Mouse (Mus musculus) midbrain, embryonic 12.5 days (tissue): ENCODE data around the gene Cgnl1. TPM values are rescaled to one million over a fixed set of nuclear protein-coding genes. Genes with fewer than 3 reads are reported as not detected.

Source experiments
- ATAC-seq: fragments of 200-750 bp; cut with Nextera tagmentation; 2 replicates; pipeline ENCODE4 v1.8.0; 2017; ENCODE audit warnings: low read depth, moderate TSS enrichment, moderate library complexity; ENCODE audit not compliant: low FRiP score
- H3K27ac ChIP-seq: fragments of 300-500 bp; sonication (generic); replicated peaks from 2 replicates; pipeline ENCODE4 v1.5.1; 2016; ENCODE audit warnings: mild to moderate bottlenecking
- H3K27me3 ChIP-seq: fragments of 300-500 bp; sonication (generic); 2 replicates; pipeline ENCODE4 v1.6.1; 2016; ENCODE audit warnings: mild to moderate bottlenecking
- H3K36me3 ChIP-seq: fragments of 300-500 bp; sonication (generic); 2 replicates; pipeline ENCODE4 v1.6.1; 2016
- H3K4me1 ChIP-seq: fragments of 300-500 bp; sonication (generic); 2 replicates; pipeline ENCODE4 v1.6.1; 2016
- H3K4me2 ChIP-seq: fragments of 300-500 bp; sonication (generic); replicated peaks from 2 replicates; pipeline ENCODE4 v1.6.1; 2016; ENCODE audit warnings: mild to moderate bottlenecking, moderate library complexity
- H3K4me3 ChIP-seq: fragments of 300-500 bp; sonication (generic); 2 replicates; pipeline ENCODE4 v1.5.1; 2016; ENCODE audit warnings: mild to moderate bottlenecking
- H3K9ac ChIP-seq: fragments of 300-500 bp; sonication (generic); replicated peaks from 2 replicates; pipeline ENCODE4 v1.6.1; 2016; ENCODE audit warnings: mild to moderate bottlenecking, moderate library complexity
- H3K9me3 ChIP-seq: fragments of 300-500 bp; sonication (generic); 2 replicates; pipeline ENCODE4 v1.6.1; 2016; ENCODE audit warnings: mild to moderate bottlenecking
- WGBS: fragments of 180-500 bp; shearing (Covaris S2); methylation state at CpG from one replicate; pipeline ENCODE4 v1.1.7; 2016; 5-methylcytosine and 5-hydroxymethylcytosine counted together
- polyA plus RNA-seq: library from polyadenylated mRNA; unstranded; fragments of >200 nt; fragmentation: Nextera tagmentation; extraction: Ambion mirVana; gene quantifications from 2 replicates; pipeline ENCODE4 v1.2.1, GENCODE M21; 2016

The Cgnl1 gene
- polyA plus RNA-seq, 1 experiment from 2014 or later: 7.0 TPM

- no peak overlapping the region for H3K4me3 ChIP-seq
- peaks cover 12% of the 10 kb centered on the region; the same call in 1 of the 2 replicates for H3K4me1 ChIP-seq
- H3K36me3 ChIP-seq: no peaks in the 10 kb centered on the region
- no peak overlapping the region for H3K4me2 ChIP-seq
- peaks cover 84% of the 10 kb centered on the region for H3K27me3 ChIP-seq
- H3K9ac ChIP-seq: no peak overlapping the region
- no peaks in the 10 kb centered on the region for H3K9me3 ChIP-seq
- no peak for ATAC-seq
- WGBS: 48% methylated on average over 2 of the region's 2 CpGs
- no peak overlapping the region for H3K27ac ChIP-seq
These were observed 4.5 kb downstream of the Cgnl1 start for GRCm38 (mm10) chr9:71766902-71767301.

- no peak for ATAC-seq
- no peak overlapping the region for H3K4me3 ChIP-seq
- H3K36me3 ChIP-seq: no peaks in the 10 kb centered on the region
- no peak overlapping the region for H3K4me2 ChIP-seq
- H3K27me3 ChIP-seq: peaks cover 79% of the 10 kb centered on the region
- H3K9ac ChIP-seq: no peak overlapping the region
- H3K27ac ChIP-seq: no peak overlapping the region
- peaks cover 9% of the 10 kb centered on the region for H3K4me1 ChIP-seq
- H3K9me3 ChIP-seq: no peaks in the 10 kb centered on the region
- WGBS: 85% methylated on average over 8 of the region's 8 CpGs
These were observed 5.1 kb downstream of the Cgnl1 start for GRCm38 (mm10) chr9:71766306-71766705.

DNA sequence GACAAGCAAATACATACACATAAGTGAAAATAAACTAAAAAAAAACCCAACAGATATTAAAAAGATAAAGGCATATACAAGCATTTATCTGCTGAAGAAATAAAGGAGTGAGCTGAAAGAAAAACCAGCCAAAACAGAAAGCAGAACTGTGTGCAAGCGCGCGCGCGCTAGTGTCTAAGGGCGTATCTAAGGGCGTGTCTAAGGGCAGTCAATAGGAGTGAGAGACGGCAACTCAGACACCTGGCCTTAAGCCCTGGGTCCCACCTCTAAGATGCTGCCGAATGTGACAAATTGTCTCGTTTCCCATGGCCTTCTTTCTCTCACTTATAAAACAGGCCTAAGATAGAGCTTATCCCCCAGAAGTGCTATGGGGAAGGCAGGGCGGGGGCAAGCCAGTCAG, 6.9 kb downstream of the Cgnl1 start:
- ATAC-seq: no peak
- Histone ChIP-seq H3K4me1 (peaks cover 18% of the 10 kb centered on the region), H3K4me3 (no peak overlapping the region), H3K9me3 (no peaks in the 10 kb centered on the region), H3K27ac (no peak overlapping the region), H3K9ac (no peak overlapping the region), H3K36me3 (no peaks in the 10 kb centered on the region), H3K27me3 (peaks cover 71% of the 10 kb centered on the region), H3K4me2 (no peak overlapping the region)
- WGBS: 51% methylated on average over 11 of the region's 11 CpGs

DNA sequence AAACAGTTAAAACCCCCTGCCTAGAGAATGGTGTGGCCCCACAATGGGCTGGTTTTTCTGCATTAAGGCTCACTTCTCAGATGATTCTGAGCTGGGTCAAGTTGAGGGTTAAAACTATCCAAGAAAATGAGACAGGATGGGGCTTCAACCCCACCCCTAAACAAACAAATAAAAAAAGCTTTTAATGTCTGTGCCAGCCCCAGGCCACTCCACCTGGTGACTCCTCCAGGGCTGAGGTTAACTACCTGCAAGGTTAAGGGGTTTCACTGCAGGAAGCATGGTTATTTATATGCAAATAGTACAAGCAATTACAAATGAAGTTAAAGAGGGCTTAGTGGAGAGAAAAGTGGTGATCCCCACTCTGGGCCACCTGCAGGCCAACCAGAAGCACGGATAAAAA, 8.1 kb downstream of the Cgnl1 start:
- Histone ChIP-seq H3K4me1 (peaks cover 24% of the 10 kb centered on the region), H3K4me3 (no peak overlapping the region), H3K9ac (no peak overlapping the region), H3K36me3 (no peaks in the 10 kb centered on the region), H3K27ac (no peak overlapping the region), H3K9me3 (no peaks in the 10 kb centered on the region), H3K4me2 (no peak overlapping the region), H3K27me3 (peaks cover 70% of the 10 kb centered on the region)
- ATAC-seq: no peak
- 15% methylated on average over 1 of the region's 1 CpGs for WGBS

DNA sequence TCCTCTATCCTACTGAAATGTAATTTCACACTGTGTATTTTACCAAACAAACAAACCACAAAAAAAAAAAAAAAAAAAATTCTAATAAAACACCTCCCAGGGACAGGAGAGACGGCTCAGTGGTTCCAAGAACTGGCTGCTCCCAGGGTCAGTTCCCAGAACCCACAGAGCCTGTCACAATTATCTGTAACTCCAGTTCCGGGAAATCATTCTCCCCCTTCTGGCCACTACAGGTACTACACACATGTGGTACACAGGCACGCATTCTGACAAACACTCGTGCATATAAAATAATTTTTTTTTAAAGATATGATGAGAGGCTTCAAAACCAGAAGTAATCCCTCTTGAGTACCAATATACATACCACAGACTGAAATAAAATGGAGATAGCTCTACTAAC, 9.7 kb downstream of the Cgnl1 start:
- Histone ChIP-seq H3K36me3 (no peaks in the 10 kb centered on the region), H3K27ac (no peak overlapping the region), H3K4me3 (no peak overlapping the region), H3K4me1 (peaks cover 25% of the 10 kb centered on the region), H3K4me2 (no peak overlapping the region), H3K9me3 (no peaks in the 10 kb centered on the region), H3K9ac (no peak overlapping the region), H3K27me3 (peaks cover 58% of the 10 kb centered on the region)
- 90% methylated on average over 4 of the region's 4 CpGs for WGBS
- ATAC-seq: no peak

DNA sequence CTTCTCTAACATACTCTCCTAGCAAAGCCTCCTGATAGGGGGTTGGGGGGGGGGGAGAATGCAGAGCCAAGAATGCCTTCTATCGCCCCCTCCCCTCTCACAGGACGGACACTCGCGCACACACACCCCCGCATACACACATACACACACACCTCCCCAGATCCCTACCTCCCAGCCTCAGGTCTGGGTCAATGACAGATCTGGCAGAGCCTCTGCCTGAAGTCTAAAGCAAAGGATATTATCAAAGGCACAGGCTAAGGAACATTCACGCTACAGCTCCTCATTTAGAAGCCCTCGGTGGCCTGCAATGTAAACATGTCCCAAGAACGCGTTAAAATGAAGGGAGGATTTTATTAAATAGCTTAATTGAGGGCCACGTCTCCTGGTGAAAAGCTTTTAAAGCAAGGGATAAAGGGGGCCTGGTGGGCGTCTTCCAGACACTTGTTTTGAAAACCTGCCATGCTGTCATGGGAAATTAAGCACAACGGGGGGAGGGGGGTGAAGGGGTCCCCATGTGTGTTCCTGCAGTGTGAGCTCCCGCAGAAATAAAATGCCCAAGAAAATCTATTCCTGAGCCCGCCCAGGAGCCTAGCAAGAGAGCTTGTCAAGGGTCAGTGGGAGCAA, 10.8 kb downstream of the Cgnl1 start:
- Histone ChIP-seq H3K9ac (no peak overlapping the region), H3K4me1 (peaks cover 25% of the 10 kb centered on the region), H3K4me2 (peak overlapping the region; percentile 37), H3K4me3 (no peak overlapping the region), H3K9me3 (no peaks in the 10 kb centered on the region), H3K27me3 (peaks cover 63% of the 10 kb centered on the region), H3K27ac (no peak overlapping the region), H3K36me3 (no peaks in the 10 kb centered on the region)
- ATAC-seq: peak; percentile 38; the same call in 1 of the 2 replicates
- 2% methylated on average over 12 of the region's 14 CpGs for WGBS

- Histone ChIP-seq H3K27me3 (peaks cover 62% of the 10 kb centered on the region), H3K4me1 (peaks cover 25% of the 10 kb centered on the region), H3K4me3 (no peak overlapping the region), H3K9ac (0 out of 2 replicates have a peak overlapping the region, but pooled peaks have one; percentile 20), H3K36me3 (no peaks in the 10 kb centered on the region), H3K27ac (0 out of 2 replicates have a peak overlapping the region, but pooled peaks have one; percentile 15), H3K9me3 (no peaks in the 10 kb centered on the region), H3K4me2 (peak overlapping the region; percentile 37; the same call in 1 of the 2 replicates)
- no peak for ATAC-seq
- 9% methylated on average over 5 of the region's 5 CpGs for WGBS
These were observed 11.5 kb downstream of the Cgnl1 start for GRCm38 (mm10) chr9:71759893-71760292.

- H3K4me2 ChIP-seq: no peak overlapping the region
- H3K4me3 ChIP-seq: no peak overlapping the region
- H3K9me3 ChIP-seq: no peaks in the 10 kb centered on the region
- peaks cover 52% of the 10 kb centered on the region for H3K27me3 ChIP-seq
- H3K4me1 ChIP-seq: peaks cover 25% of the 10 kb centered on the region
- H3K27ac ChIP-seq: no peak overlapping the region
- 79% methylated on average over 8 of the region's 8 CpGs for WGBS
- no peak overlapping the region for H3K9ac ChIP-seq
- ATAC-seq: no peak
- no peaks in the 10 kb centered on the region for H3K36me3 ChIP-seq
These were observed 14.0 kb downstream of the Cgnl1 start for GRCm38 (mm10) chr9:71757386-71757785.

GRCm38 (mm10) chr9:71756916-71757315, 14.5 kb downstream of the Cgnl1 start:
- Histone ChIP-seq H3K4me2 (no peak overlapping the region), H3K9me3 (no peaks in the 10 kb centered on the region), H3K4me3 (no peak overlapping the region), H3K27me3 (peaks cover 48% of the 10 kb centered on the region), H3K4me1 (peaks cover 25% of the 10 kb centered on the region), H3K27ac (no peak overlapping the region), H3K9ac (no peak overlapping the region), H3K36me3 (no peaks in the 10 kb centered on the region)
- 34% methylated on average over 4 of the region's 4 CpGs for WGBS
- ATAC-seq: no peak

GRCm38 (mm10) chr9:71753981-71754380, 17.4 kb downstream of the Cgnl1 start:
- ATAC-seq: no peak
- 59% methylated on average over 4 of the region's 4 CpGs for WGBS
- H3K27me3 ChIP-seq: peaks cover 42% of the 10 kb centered on the region

GRCm38 (mm10) chr9:71753529-71753928, 17.9 kb downstream of the Cgnl1 start:
- Histone ChIP-seq H3K9me3 (no peaks in the 10 kb centered on the region), H3K4me1 (peaks cover 16% of the 10 kb centered on the region), H3K27ac (no peak overlapping the region), H3K4me3 (no peak overlapping the region), H3K9ac (no peak overlapping the region), H3K4me2 (no peak overlapping the region), H3K27me3 (peaks cover 38% of the 10 kb centered on the region), H3K36me3 (no peaks in the 10 kb centered on the region)
- WGBS: 60% methylated on average over 4 of the region's 4 CpGs
- no peak for ATAC-seq

More at GRCm38 (mm10) chr9:71753981-71754380, 17.4 kb downstream of the Cgnl1 start:
- no peak overlapping the region for H3K27ac ChIP-seq
- no peak overlapping the region for H3K4me3 ChIP-seq
- H3K9ac ChIP-seq: no peak overlapping the region
- no peaks in the 10 kb centered on the region for H3K9me3 ChIP-seq
- no peak overlapping the region for H3K4me2 ChIP-seq
- H3K36me3 ChIP-seq: no peaks in the 10 kb centered on the region
- peaks cover 17% of the 10 kb centered on the region for H3K4me1 ChIP-seq

DNA sequence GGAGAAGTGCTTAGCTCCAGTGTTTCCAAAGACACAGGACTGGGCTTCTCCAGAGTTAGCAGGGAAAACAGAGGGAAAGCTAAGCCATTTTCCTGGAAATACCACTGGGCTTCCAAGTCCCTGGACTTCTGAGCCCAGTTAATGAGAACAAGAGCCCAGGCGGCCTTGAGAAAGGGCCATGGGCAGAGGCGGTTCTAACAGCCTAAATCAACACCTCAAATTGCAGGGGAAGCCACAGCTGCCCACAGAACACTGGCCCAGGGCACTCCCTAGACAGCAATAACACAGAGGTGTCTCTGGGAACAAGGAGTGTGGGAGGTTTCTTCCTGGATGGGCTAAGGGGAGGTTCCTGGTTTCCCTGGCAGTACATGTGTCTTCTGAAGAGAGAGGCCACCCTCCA, 18.3 kb downstream of the Cgnl1 start:
- Histone ChIP-seq H3K4me1 (peaks cover 12% of the 10 kb centered on the region), H3K4me2 (no peak overlapping the region), H3K4me3 (no peak overlapping the region), H3K9ac (no peak overlapping the region), H3K27me3 (peaks cover 33% of the 10 kb centered on the region), H3K9me3 (no peaks in the 10 kb centered on the region), H3K27ac (no peak overlapping the region), H3K36me3 (no peaks in the 10 kb centered on the region)
- no peak for ATAC-seq
- 56% methylated on average over 2 of the region's 2 CpGs for WGBS
